Mouse (Mus musculus): ENCODE measurements around the gene Gng2. TPM values are rescaled to one million over a fixed set of nuclear protein-coding genes. Genes with fewer than 3 reads are reported as not detected.

Gng2 gene
- total RNA-seq, 1 experiment: 41.5 TPM

DNA sequence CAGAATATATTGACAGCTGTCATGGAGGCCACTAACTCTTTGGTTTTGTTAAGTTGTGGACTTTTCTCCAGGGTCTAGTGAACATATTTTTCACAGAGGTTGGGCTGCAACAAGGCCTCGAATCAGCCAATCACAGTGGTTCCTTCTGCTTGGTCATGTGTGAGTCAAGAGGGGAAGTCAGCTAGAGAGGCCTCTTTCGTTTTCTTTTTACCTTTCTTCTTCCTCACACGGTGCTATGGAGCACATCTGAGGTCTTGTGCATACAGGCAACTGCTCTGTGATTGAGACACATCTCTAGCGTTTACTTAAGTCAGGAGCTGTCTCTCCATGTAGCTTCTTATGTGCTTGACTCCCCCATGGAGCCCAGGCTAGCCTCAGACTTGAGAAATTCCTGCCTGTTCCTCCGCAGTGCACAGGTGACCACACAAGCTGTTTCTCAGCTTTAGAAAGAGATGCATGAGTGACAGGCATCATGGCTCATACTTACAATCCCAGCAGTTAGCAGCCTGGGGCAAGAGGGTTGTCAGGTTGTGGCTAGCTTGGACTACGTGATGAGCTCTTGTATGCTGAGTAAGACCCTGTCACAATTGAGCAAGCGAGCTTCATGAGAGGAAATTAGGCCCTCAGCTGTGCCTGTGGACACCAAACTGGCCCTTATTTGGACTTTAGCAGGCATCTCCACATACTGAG is 9.0 kb downstream of the Gng2 start:
- Histone ChIP-seq H3K9ac (ENCODE audit: insufficient read depth, low read depth, low read length, poor library complexity, severe bottlenecking) (no peak overlapping the region), H3K27ac (ENCODE audit: insufficient read depth, low read depth, low read length, poor library complexity, severe bottlenecking) (no peak overlapping the region), H3K4me3 (ENCODE audit: insufficient read depth in 1 of 2, low read depth in 1 of 2, low read length in 2 of 2, poor library complexity in 1 of 2, severe bottlenecking in 1 of 2) (no peak overlapping the region), H3K9me3 (ENCODE audit: control insufficient read depth, insufficient read depth, low read depth, low read length) (no peaks in the 10 kb centered on the region), H3K36me3 (ENCODE audit: control insufficient read depth, insufficient read depth, low read length, poor library complexity, severe bottlenecking) (no peaks in the 10 kb centered on the region), H3K4me1 (ENCODE audit: control insufficient read depth in 2 of 2, insufficient read depth in 2 of 2, low read length in 2 of 2, poor library complexity in 1 of 2) (peaks cover 0 to 6% of the 10 kb centered on the region in 2 experiments; a peak in 1 of 4 replicates)
- in situ Hi-C loops (cut with MboI; ENCODE audit: low sequenced_read_pairs in 2 of 2, unreplicated experiment in 2 of 2): no loop called here
- no peak for DNase-seq (ENCODE audit: low read depth, low spot score)
- TF ChIP-seq ZC3H11A (IDR thresholded peaks at IDR 0.05; ENCODE audit: borderline replicate concordance, low read depth, low read length) (no peak), CHD2 (IDR thresholded peaks at IDR 0.05; ENCODE audit: low read depth, low read length) (no peak)

DNA sequence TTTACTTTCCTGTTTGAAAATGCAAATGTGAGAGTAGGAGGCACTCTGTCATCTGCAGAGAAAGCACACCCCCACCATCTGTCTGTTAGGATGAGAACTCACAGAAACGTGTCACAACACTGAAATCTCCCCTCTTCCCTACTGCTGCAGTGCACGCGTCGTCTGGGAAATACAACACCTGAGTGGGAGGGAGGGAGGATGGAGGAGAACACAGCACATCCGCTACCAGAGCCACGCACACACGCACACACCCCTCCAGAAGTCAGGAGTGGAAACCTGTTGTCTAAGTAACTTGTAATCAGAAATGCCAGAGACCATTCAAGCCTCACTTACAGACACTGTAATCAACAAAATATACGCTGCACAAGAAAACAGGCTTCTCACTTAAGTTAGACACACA is 9.9 kb downstream of the Gng2 start:
- DNase-seq (ENCODE audit: low read depth, low spot score): no peak
- Histone ChIP-seq H3K36me3 (ENCODE audit: control insufficient read depth, insufficient read depth, low read length, poor library complexity, severe bottlenecking) (no peaks in the 10 kb centered on the region), H3K9ac (ENCODE audit: insufficient read depth, low read depth, low read length, poor library complexity, severe bottlenecking) (no peak overlapping the region), H3K9me3 (ENCODE audit: control insufficient read depth, insufficient read depth, low read depth, low read length) (no peaks in the 10 kb centered on the region), H3K27ac (ENCODE audit: insufficient read depth, low read depth, low read length, poor library complexity, severe bottlenecking) (no peak overlapping the region), H3K4me3 (ENCODE audit: insufficient read depth in 1 of 2, low read depth in 1 of 2, low read length in 2 of 2, poor library complexity in 1 of 2, severe bottlenecking in 1 of 2) (no peak overlapping the region), H3K4me1 (ENCODE audit: control insufficient read depth in 2 of 2, insufficient read depth in 2 of 2, low read length in 2 of 2, poor library complexity in 1 of 2) (peaks cover 0 to 6% of the 10 kb centered on the region in 2 experiments; a peak in 1 of 4 replicates)
- TF ChIP-seq MAFK (IDR thresholded peaks at IDR 0.05; ENCODE audit: insufficient read depth, low read depth, low read length): no peak
- TF ChIP-seq HCFC1 (IDR thresholded peaks at IDR 0.05; ENCODE audit: borderline replicate concordance, insufficient read depth, low read length): no peak
- TF ChIP-seq ZNF384 (IDR thresholded peaks at IDR 0.05; ENCODE audit: low read depth, low read length): no peak
- no peak for TF ChIP-seq CHD2 (IDR thresholded peaks at IDR 0.05; ENCODE audit: low read depth, low read length)
- in situ Hi-C loops (cut with MboI; ENCODE audit: low sequenced_read_pairs in 2 of 2, unreplicated experiment in 2 of 2): no loop called here

DNA sequence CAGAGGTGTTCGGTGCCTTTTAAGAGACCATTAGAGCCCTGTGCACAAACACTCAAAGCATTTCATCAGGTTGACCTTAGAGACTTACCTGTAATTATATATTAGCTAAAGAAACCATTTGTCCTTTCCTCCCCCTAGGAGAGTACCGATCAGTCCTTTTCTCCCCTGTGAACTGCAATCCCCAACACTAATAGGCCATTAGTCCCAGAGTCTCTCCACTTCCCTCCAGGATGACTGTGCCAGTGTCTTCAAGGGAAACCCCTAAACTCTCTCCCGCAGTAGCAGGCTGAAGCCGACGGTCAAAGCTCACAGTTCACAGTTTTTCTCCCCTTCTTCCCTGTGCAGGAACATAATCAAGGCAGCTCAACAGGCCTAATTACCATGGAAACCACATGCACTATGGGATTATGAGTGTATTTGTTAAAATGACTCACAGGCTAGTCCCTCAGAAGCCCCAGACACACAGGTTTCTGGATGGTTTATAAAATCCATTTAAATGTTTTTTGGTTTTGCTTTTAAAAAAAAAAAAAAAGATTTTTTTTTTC is 13.4 kb downstream of the Gng2 start:
- TF ChIP-seq ZC3H11A (IDR thresholded peaks at IDR 0.05; ENCODE audit: borderline replicate concordance, low read depth, low read length) (no peak), CHD2 (IDR thresholded peaks at IDR 0.05; ENCODE audit: low read depth, low read length) (no peak), MAFK (IDR thresholded peaks at IDR 0.05; ENCODE audit: insufficient read depth, low read depth, low read length) (no peak), HCFC1 (IDR thresholded peaks at IDR 0.05; ENCODE audit: borderline replicate concordance, insufficient read depth, low read length) (no peak), ZNF384 (IDR thresholded peaks at IDR 0.05; ENCODE audit: low read depth, low read length) (no peak)
- Histone ChIP-seq H3K4me3 (ENCODE audit: insufficient read depth in 1 of 2, low read depth in 1 of 2, low read length in 2 of 2, poor library complexity in 1 of 2, severe bottlenecking in 1 of 2) (no peak overlapping the region), H3K36me3 (ENCODE audit: control insufficient read depth, insufficient read depth, low read length, poor library complexity, severe bottlenecking) (no peaks in the 10 kb centered on the region; the same call in 1 of the 2 replicates), H3K4me1 (ENCODE audit: control insufficient read depth in 2 of 2, insufficient read depth in 2 of 2, low read length in 2 of 2, poor library complexity in 1 of 2) (peaks cover 0 to 3% of the 10 kb centered on the region in 2 experiments; a peak in 1 of 4 replicates), H3K9me3 (ENCODE audit: control insufficient read depth, insufficient read depth, low read depth, low read length) (no peaks in the 10 kb centered on the region), H3K27ac (ENCODE audit: insufficient read depth, low read depth, low read length, poor library complexity, severe bottlenecking) (no peak overlapping the region), H3K9ac (ENCODE audit: insufficient read depth, low read depth, low read length, poor library complexity, severe bottlenecking) (no peak overlapping the region)
- DNase-seq (ENCODE audit: low read depth, low spot score): no peak
- in situ Hi-C loops (cut with MboI; ENCODE audit: low sequenced_read_pairs in 2 of 2, unreplicated experiment in 2 of 2): no loop called here

DNA sequence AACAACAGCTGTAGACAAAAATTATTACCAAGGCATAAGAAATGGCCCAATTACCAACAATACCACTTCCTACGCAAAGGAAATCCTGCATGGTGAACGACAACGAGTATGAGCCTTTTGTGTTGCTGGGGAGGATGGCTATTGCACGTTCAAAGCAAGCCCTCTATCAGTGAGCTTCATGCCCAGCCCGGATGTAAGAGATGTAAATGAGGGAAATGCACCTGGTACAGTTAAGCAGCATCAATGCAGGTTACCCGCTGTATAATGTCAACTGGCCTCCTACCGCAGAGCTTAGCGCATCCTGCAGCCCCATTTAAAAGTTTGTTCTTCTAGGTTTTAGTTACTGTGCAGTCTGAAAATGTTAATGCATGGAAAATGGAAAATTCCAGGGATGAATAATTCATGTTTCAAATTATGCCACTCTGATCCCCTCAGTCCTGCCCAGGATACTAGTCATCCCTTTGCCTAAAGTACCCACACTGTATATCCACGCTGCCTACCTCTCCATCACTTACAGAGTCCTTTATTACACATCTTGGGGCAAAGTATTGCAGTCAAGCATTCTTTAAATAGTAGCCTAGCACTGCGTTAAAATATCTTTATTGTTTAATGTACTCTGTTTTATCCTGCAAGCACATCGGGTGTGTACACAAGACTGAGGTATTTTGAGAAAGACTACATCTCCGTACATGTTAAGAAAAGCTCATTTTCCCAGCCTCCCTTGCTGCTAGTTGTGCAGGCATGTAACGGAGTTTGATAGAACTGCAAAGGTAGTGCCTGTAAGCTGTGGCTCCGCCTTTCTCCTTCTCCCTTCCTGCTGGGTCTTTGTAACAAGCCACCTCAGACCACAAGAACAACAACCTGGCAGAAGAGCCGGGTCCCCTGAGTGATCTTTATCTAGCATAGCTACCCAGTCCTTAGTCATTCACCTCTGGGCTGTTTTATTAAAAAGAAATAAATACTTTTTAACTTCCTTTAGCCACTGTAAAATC is 15.2 kb downstream of the Gng2 start:
- TF ChIP-seq CHD2 (IDR thresholded peaks at IDR 0.05; ENCODE audit: low read depth, low read length) (no peak), HCFC1 (IDR thresholded peaks at IDR 0.05; ENCODE audit: borderline replicate concordance, insufficient read depth, low read length) (no peak), ZC3H11A (IDR thresholded peaks at IDR 0.05; ENCODE audit: borderline replicate concordance, low read depth, low read length) (no peak), MAFK (IDR thresholded peaks at IDR 0.05; ENCODE audit: insufficient read depth, low read depth, low read length) (no peak), ZNF384 (IDR thresholded peaks at IDR 0.05; ENCODE audit: low read depth, low read length) (no peak)
- Histone ChIP-seq H3K36me3 (ENCODE audit: control insufficient read depth, insufficient read depth, low read length, poor library complexity, severe bottlenecking) (no peaks in the 10 kb centered on the region; the same call in 1 of the 2 replicates), H3K4me1 (ENCODE audit: control insufficient read depth in 2 of 2, insufficient read depth in 2 of 2, low read length in 2 of 2, poor library complexity in 1 of 2) (peaks cover 0 to 3% of the 10 kb centered on the region in 2 experiments; a peak in 1 of 4 replicates), H3K9ac (ENCODE audit: insufficient read depth, low read depth, low read length, poor library complexity, severe bottlenecking) (no peak overlapping the region), H3K27ac (ENCODE audit: insufficient read depth, low read depth, low read length, poor library complexity, severe bottlenecking) (no peak overlapping the region), H3K9me3 (ENCODE audit: control insufficient read depth, insufficient read depth, low read depth, low read length) (no peaks in the 10 kb centered on the region), H3K4me3 (ENCODE audit: insufficient read depth in 1 of 2, low read depth in 1 of 2, low read length in 2 of 2, poor library complexity in 1 of 2, severe bottlenecking in 1 of 2) (no peak overlapping the region)
- DNase-seq (ENCODE audit: low read depth, low spot score): no peak
- in situ Hi-C loops (cut with MboI; ENCODE audit: low sequenced_read_pairs in 2 of 2, unreplicated experiment in 2 of 2): no loop called here

Measured in ES-E14 (cell line).